Mouse (Mus musculus) stomach, adult 2 months (tissue): Measurements from ENCODE around the gene Pip4k2c. TPM values are rescaled to one million over a fixed set of nuclear protein-coding genes. Genes with fewer than 3 reads are reported as not detected.

Experiments
- polyA plus RNA-seq: library from polyadenylated mRNA; depleted of rRNA; stranded (reverse); fragments of >200 nt; gene quantifications from 2 replicates; pipeline ENCODE4 v1.2.3, GENCODE M21; 2012; rRNA removed

The Pip4k2c gene
- polyA plus RNA-seq: 16.3 and 17.7 TPM in 2 replicates

GRCm38 (mm10) chr10:127211414-127211854 is at the start of gene Pip4k2c:
Gene Pip4k2c (minus strand): TSS chr10:127211585.

DNA sequence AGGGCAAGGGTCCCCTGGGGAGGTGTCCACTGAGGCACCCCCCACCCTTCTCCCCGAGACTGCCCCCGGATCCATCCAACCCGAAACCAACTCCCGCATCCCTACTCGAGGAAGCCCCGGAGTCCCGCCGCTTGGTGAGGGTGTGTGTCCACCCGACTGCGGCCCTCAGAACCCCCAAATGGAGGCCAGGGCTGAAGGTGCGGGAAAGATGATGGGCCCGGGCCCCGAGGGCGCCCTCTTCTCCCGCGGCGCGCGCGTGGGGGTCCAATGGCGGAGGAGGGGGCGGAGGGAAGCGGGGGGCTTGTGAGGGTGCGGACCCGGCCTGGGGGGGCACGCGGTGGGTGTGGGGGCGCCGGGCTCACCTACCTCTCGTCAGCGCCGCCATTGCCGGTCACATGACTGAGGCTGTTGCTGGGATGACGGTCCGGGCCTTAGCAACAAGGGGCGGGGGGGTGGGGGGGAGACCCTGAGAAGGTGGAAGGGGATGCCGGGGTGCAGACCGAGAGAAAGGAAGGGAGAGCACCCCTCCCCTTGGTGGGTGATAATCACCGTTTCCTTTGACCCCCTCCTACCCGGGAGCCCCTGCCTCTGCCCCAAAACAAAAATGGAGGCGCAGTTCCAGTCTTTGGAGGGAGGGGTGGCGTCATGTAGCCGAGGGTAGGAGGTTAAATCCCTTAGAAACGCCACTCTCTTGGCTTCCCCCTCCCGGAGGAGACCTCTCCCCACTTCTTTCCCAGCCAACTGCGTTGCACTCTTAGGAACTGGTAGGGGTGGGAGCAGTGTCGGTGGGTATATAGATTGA is 15.9 kb downstream of the Pip4k2c start, which contains the start of gene Dtx3:
Dtx3 (minus strand) TSS at position 401 of the 802 bp plus-strand sequence.

GRCm38 (mm10) chr10:127189651-127190381 is 21.6 kb downstream of the Pip4k2c start, which contains the start of gene Arhgef25:
Gene Arhgef25 (minus strand): TSS chr10:127190083.

GRCm38 (mm10) chr10:127179871-127180694 is 31.3 kb downstream of the Pip4k2c start, which contains the start of gene Slc26a10:
Gene Slc26a10 (minus strand): TSS chr10:127180645.

GRCm38 (mm10) chr10:127164631-127165353 is 46.6 kb downstream of the Pip4k2c start, which contains the start of gene B4galnt1:
Gene B4galnt1 (plus strand): TSS chr10:127165225.

Other genes with a start within 250 kb of the Pip4k2c start
- gene Ctdsp2, start 232.9 kb downstream of the Pip4k2c start, polyA plus RNA-seq: 41.0 and 43.8 TPM in 2 replicates
- 17.5 and 21.4 TPM in 2 replicates for gene Avil, start 210.9 kb downstream of the Pip4k2c start, polyA plus RNA-seq
- gene Tsfm, start 180.7 kb downstream of the Pip4k2c start, polyA plus RNA-seq: 21.3 and 39.8 TPM in 2 replicates
- gene Mettl1, start 170.2 kb downstream of the Pip4k2c start, polyA plus RNA-seq: 9.2 and 10.7 TPM in 2 replicates
- 1.1 and 1.4 TPM in 2 replicates for gene Eef1akmt3, start 170.1 kb downstream of the Pip4k2c start, polyA plus RNA-seq
- 0.66 and 1.2 TPM in 2 replicates for gene Cyp27b1, start 163.3 kb downstream of the Pip4k2c start, polyA plus RNA-seq
- gene March9, start 151.4 kb downstream of the Pip4k2c start, polyA plus RNA-seq: 5.7 and 8.0 TPM in 2 replicates
- 47.5 and 59.4 TPM in 2 replicates for gene Cdk4, start 148.1 kb downstream of the Pip4k2c start, polyA plus RNA-seq
- gene Tspan31, start 141.3 kb downstream of the Pip4k2c start, polyA plus RNA-seq: 22.0 and 25.4 TPM in 2 replicates
- 2.3 and 3.5 TPM in 2 replicates for gene Agap2, start 136.3 kb downstream of the Pip4k2c start, polyA plus RNA-seq
- gene Os9, start 90.5 kb downstream of the Pip4k2c start, polyA plus RNA-seq: 44.9 and 55.6 TPM in 2 replicates
- gene B4galnt1, start 46.4 kb downstream of the Pip4k2c start, polyA plus RNA-seq: 169 and 171 TPM in 2 replicates
- gene Slc26a10, start 30.9 kb downstream of the Pip4k2c start, polyA plus RNA-seq: 0.96 and 2.6 TPM in 2 replicates
- 25.7 and 29.5 TPM in 2 replicates for gene Arhgef25, start 21.5 kb downstream of the Pip4k2c start, polyA plus RNA-seq
- gene Dtx3, start 15.9 kb downstream of the Pip4k2c start, polyA plus RNA-seq: 49.2 and 63.1 TPM in 2 replicates
- 1.4 and 3.6 TPM in 2 replicates for gene Kif5a, start 51.8 kb upstream of the Pip4k2c start, polyA plus RNA-seq
- 108 and 112 TPM in 2 replicates for gene Dctn2, start 54.8 kb upstream of the Pip4k2c start, polyA plus RNA-seq
- gene Mbd6, start 77.4 kb upstream of the Pip4k2c start, polyA plus RNA-seq: 35.2 and 37.4 TPM in 2 replicates
- 31.8 and 34.2 TPM in 2 replicates for gene Mars, start 100.2 kb upstream of the Pip4k2c start, polyA plus RNA-seq
- gene Arhgap9, start 110.4 kb upstream of the Pip4k2c start, polyA plus RNA-seq: 1.1 and 2.8 TPM in 2 replicates
- gene Gli1, start 130.4 kb upstream of the Pip4k2c start, polyA plus RNA-seq: 5.7 and 9.6 TPM in 2 replicates
- gene Inhbe, start 142.8 kb upstream of the Pip4k2c start, polyA plus RNA-seq: not detected in 2 replicates
- 0.09 and 0.10 TPM in 2 replicates for gene Inhbc, start 158.8 kb upstream of the Pip4k2c start, polyA plus RNA-seq
- 64.7 and 74.9 TPM in 2 replicates for gene R3hdm2, start 168.7 kb upstream of the Pip4k2c start, polyA plus RNA-seq